Mouse (Mus musculus) megakaryocyte progenitor cell, adult 5-6 weeks (primary cell): ENCODE results near the gene Tert. TPM values are rescaled to one million over a fixed set of nuclear protein-coding genes. Genes with fewer than 3 reads are reported as not detected.
A peak's percentile ranks its signal among the peaks of the same experiment; 100 is the strongest.

ENCODE experiments used
- ATAC-seq: replicated peaks from 2 replicates; pipeline ENCODE4 v1.8.0; 2016; ENCODE audit warnings: mild to moderate bottlenecking, moderate TSS enrichment, inconsistent platforms; ENCODE audit not compliant: poor library complexity
- total RNA-seq, 2 experiments: library from RNA; stranded (forward) in 1 of 2; stranded (reverse) in 1 of 2; fragments of 157-497, 149-512 nt in 1 of 2; fragments of 200-1000 nt in 1 of 2; gene quantifications; 2 replicates each; pipeline versions ENCODE4 v1.2.3 to v1.2.4; 2015 to 2017

The Tert gene
- total RNA-seq (2015): 0.10 and 1.6 TPM in 2 replicates
- 0.21 and 0.41 TPM in 2 replicates for total RNA-seq (2017)

GRCm38 (mm10) chr13:73626745-73627549 lies at the start of gene Tert:
TSS of gene Tert (plus strand) at chr13:73626911.
- peak; percentile 75 for ATAC-seq

GRCm38 (mm10) chr13:73577277-73577676 lies 49.4 kb upstream of the Tert start:
- ATAC-seq: no peak

- ATAC-seq: peak; percentile 92
These were observed 35.2 kb upstream of the Tert start for GRCm38 (mm10) chr13:73591488-73591887.

- peak; percentile 35; the same call in 1 of the 2 replicates for ATAC-seq
These were observed 34.2 kb upstream of the Tert start for GRCm38 (mm10) chr13:73592546-73592945.

GRCm38 (mm10) chr13:73596276-73596675 lies 30.4 kb upstream of the Tert start:
- peak; percentile 40 for ATAC-seq

- ATAC-seq: peak; percentile 57
These were observed 26.5 kb upstream of the Tert start for GRCm38 (mm10) chr13:73600217-73600616.

GRCm38 (mm10) chr13:73603046-73603445 lies 23.7 kb upstream of the Tert start:
- no peak for ATAC-seq

- ATAC-seq: peak; percentile 95
These were observed 23.1 kb upstream of the Tert start, which contains the start of gene Clptm1l for GRCm38 (mm10) chr13:73603522-73604155. TSS of gene Clptm1l (plus strand) at chr13:73604006.

- peak; percentile 13; the same call in 1 of the 2 replicates for ATAC-seq
These were observed 22.4 kb upstream of the Tert start for GRCm38 (mm10) chr13:73604156-73604957.

- no peak for ATAC-seq
These were observed 8.3 kb upstream of the Tert start for GRCm38 (mm10) chr13:73618406-73618805.

- ATAC-seq: peak; percentile 57
These were observed 6.1 kb upstream of the Tert start for GRCm38 (mm10) chr13:73620637-73621036.

- ATAC-seq: no peak
These were observed 334 bp upstream of the Tert start for GRCm38 (mm10) chr13:73626410-73626744.

- ATAC-seq: peak; percentile 69
These were observed 1.9 kb downstream of the Tert start for GRCm38 (mm10) chr13:73628586-73629113.

- ATAC-seq: no peak
These were observed 5.1 kb downstream of the Tert start for GRCm38 (mm10) chr13:73631837-73632236.

GRCm38 (mm10) chr13:73637826-73638225 lies 11.1 kb downstream of the Tert start:
- no peak for ATAC-seq

- ATAC-seq: no peak
These were observed 14.6 kb downstream of the Tert start for GRCm38 (mm10) chr13:73641296-73641695.

- ATAC-seq: peak; percentile 99
These were observed 19.8 kb downstream of the Tert start for GRCm38 (mm10) chr13:73646397-73647087.

- no peak for ATAC-seq
These were observed 26.6 kb downstream of the Tert start for GRCm38 (mm10) chr13:73653266-73653665.

- no peak for ATAC-seq
These were observed 28.3 kb downstream of the Tert start for GRCm38 (mm10) chr13:73654976-73655375.

GRCm38 (mm10) chr13:73658953-73659352 lies 32.2 kb downstream of the Tert start:
- no peak for ATAC-seq
